Mouse (Mus musculus) embryo, embryonic 10 days (tissue): ENCODE data around the gene Olfr729.

Source experiments
- DNase-seq: peaks from one replicate; pipeline ENCODE4 v3.0.0-alpha.2; 2015; ENCODE audit warnings: low spot score

Olfr729 gene

DNA sequence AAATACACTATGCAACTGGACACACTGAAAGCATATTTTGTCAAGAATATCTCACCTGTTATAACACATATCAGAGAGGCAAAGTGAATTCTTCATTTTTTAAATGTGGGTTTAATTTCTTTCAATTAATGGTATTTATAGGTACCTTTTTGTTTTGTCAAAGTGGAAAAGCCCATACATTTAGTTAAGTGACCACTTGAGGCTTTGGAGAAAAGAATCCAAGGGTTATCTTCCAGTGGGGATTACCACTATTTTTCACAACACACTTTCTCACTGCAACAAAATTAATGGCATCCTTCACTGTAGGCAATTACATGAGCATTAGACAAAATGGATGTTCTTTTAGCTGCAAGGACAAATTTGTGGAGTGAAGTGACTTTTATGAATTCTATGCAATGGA is at the start of gene Olfr729:
TSS of gene Olfr729 (minus strand) at position 101 of the 400 bp plus-strand sequence.
- no peak for DNase-seq

DNA sequence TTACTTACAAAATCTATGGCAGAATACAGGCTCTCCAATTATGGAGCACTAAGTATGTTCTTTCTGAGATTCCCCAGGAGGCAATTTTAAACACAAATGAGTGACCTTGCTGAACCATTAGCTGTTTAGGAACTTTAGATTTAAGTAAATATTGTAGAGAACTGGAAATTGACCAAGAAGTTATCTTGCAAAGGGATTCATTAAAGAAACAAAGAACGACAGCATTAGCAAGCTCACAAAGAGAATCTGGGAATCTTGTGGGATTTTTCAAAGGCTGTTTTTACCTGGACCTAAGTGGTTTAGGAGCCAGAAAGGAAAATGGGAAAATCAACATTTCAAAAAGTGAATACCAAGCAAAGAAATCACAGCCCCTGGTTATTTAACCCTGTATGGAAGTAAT is 35.4 kb upstream of the Olfr729 start, which contains the start of gene Olfr730:
TSS of gene Olfr730 (minus strand) at position 101 of the 400 bp plus-strand sequence.
- no peak for DNase-seq

GRCm38 (mm10) chr14:50142580-50142979 is 10.1 kb downstream of the Olfr729 start, which contains the start of gene Olfr728:
Gene Olfr728, minus strand, starts transcription at chr14:50142680.
- no peak for DNase-seq

- no peak for DNase-seq
Observed at GRCm38 (mm10) chr14:50122886-50123285, 29.8 kb downstream of the Olfr729 start, which contains the start of gene Olfr727. Gene Olfr727, plus strand, starts transcription at chr14:50123186.
